Mouse (Mus musculus) hindbrain, embryonic 11.5 days (tissue): ENCODE results near the gene Dnajc7. TPM values are rescaled to one million over a fixed set of nuclear protein-coding genes. Genes with fewer than 3 reads are reported as not detected.

ENCODE experiments used
- ATAC-seq: fragments of 200-750 bp; cut with Nextera tagmentation; 2 replicates; pipeline ENCODE4 v1.8.0; 2017; ENCODE audit warnings: mild to moderate bottlenecking, moderate TSS enrichment, moderate library complexity; ENCODE audit not compliant: low FRiP score
- DNase-seq: peaks from one replicate; pipeline ENCODE4 v3.0.0-alpha.2; 2015; ENCODE audit warnings: low spot score
- H3K27ac ChIP-seq: fragments of 300-500 bp; sonication (generic); 2 replicates; pipeline ENCODE4 v1.5.1; 2014; ENCODE audit warnings: mild to moderate bottlenecking, low read depth, low read length
- H3K27me3 ChIP-seq: fragments of 300-500 bp; sonication (generic); 2 replicates; pipeline ENCODE4 v1.6.1; 2014; ENCODE audit warnings: mild to moderate bottlenecking, low read length, moderate library complexity, mixed read lengths; ENCODE audit not compliant: control insufficient read depth, insufficient read depth
- H3K36me3 ChIP-seq: fragments of 300-500 bp; sonication (generic); 2 replicates; pipeline ENCODE4 v1.6.1; 2014; ENCODE audit warnings: mild to moderate bottlenecking, low read length, moderate library complexity, mixed read lengths; ENCODE audit not compliant: control insufficient read depth, insufficient read depth
- H3K4me1 ChIP-seq: fragments of 300-500 bp; sonication (generic); replicated peaks from 2 replicates; pipeline ENCODE4 v1.6.1; 2014; ENCODE audit warnings: low read length, mixed read lengths; ENCODE audit not compliant: control insufficient read depth, insufficient read depth
- H3K4me2 ChIP-seq: fragments of 300-500 bp; sonication (generic); replicated peaks from 2 replicates; pipeline ENCODE4 v1.6.1; 2014; ENCODE audit warnings: mild to moderate bottlenecking, low read depth, low read length
- H3K4me3 ChIP-seq: fragments of 300-500 bp; sonication (generic); 2 replicates; pipeline ENCODE4 v1.5.1; 2014; ENCODE audit warnings: low read depth, low read length
- H3K9ac ChIP-seq: fragments of 300-500 bp; sonication (generic); 2 replicates; pipeline ENCODE4 v1.6.1; 2014; ENCODE audit warnings: low read depth, low read length
- H3K9me3 ChIP-seq: fragments of 300-500 bp; sonication (generic); 2 replicates; pipeline ENCODE4 v1.6.1; 2016; ENCODE audit warnings: low read length; ENCODE audit not compliant: control insufficient read depth
- WGBS: fragments of 180-500 bp; shearing (Covaris S2); extraction: QIAGEN DNeasy Blood & Tissue Kit; methylation state at CpG from one replicate; pipeline ENCODE4 v1.1.7; 2014; 5-methylcytosine and 5-hydroxymethylcytosine counted together
- polyA plus RNA-seq: library from polyadenylated mRNA; unstranded; fragments of >200 nt; fragmentation: Nextera tagmentation; extraction: Ambion mirVana; gene quantifications from 2 replicates; pipeline ENCODE4 v1.2.1, GENCODE M21; 2014

The Dnajc7 gene
- polyA plus RNA-seq, 1 experiment from 2014 or later: 105 TPM

DNA sequence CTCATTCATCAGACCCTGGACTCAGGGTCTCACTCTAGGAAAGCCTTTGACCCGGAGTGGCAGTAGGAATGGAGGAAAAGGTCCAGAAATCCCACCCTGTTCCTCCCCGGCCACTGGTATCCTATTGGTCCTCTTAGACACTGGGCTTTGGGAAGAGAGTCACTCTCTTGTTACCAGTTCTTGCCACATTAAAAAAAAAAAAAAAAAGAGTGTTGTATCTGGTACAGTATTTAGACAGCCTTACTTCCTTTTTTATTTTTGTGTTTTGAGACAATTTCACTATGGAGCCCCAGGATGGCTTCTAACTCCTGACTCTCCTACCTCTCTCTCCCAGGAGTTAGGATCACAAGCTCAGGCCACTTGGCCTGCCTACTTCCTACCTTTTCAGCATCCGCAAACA, 62.4 kb downstream of the Dnajc7 start:
- 75% methylated on average over 3 of the region's 3 CpGs for WGBS
- H3K9me3 ChIP-seq: no peaks in the 10 kb centered on the region
- ATAC-seq: no peak

DNA sequence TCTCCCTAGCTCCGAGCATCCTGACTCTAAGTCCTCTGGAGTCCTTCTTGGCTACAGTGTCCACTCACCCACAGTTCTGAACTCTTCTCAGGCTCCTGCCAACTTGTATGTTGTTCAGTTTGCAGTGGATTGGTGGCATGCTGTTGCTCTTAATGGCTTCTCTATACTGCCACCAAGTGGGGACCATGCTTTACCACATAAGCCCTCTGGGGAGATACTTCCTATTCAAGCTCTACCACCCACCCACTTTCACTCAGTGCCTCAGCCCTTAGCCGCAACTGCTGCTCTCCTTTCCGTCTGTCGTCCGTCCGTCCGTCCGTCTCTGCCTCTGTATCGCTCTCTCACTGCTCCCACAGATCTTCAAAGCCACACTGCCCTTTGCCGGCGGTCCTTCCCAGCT, 64.4 kb downstream of the Dnajc7 start:
- ATAC-seq (no peak), DNase-seq (peak; percentile 71)
- Histone ChIP-seq H3K4me3 (no peak overlapping the region), H3K27me3 (no peaks in the 10 kb centered on the region), H3K27ac (no peak overlapping the region), H3K9ac (peak overlapping the region; percentile 47), H3K9me3 (no peaks in the 10 kb centered on the region), H3K4me1 (no peaks in the 10 kb centered on the region), H3K36me3 (no peaks in the 10 kb centered on the region), H3K4me2 (no peak overlapping the region)
- WGBS: 20% methylated on average over 11 of the region's 11 CpGs

More for the DNA sequence above, 62.4 kb downstream of the Dnajc7 start:
- no peak overlapping the region for H3K27ac ChIP-seq
- H3K9ac ChIP-seq: no peak overlapping the region
- no peaks in the 10 kb centered on the region for H3K36me3 ChIP-seq
- no peaks in the 10 kb centered on the region for H3K27me3 ChIP-seq
- H3K4me2 ChIP-seq: no peak overlapping the region
- no peak for DNase-seq
- H3K4me3 ChIP-seq: no peak overlapping the region
- no peaks in the 10 kb centered on the region for H3K4me1 ChIP-seq

DNA sequence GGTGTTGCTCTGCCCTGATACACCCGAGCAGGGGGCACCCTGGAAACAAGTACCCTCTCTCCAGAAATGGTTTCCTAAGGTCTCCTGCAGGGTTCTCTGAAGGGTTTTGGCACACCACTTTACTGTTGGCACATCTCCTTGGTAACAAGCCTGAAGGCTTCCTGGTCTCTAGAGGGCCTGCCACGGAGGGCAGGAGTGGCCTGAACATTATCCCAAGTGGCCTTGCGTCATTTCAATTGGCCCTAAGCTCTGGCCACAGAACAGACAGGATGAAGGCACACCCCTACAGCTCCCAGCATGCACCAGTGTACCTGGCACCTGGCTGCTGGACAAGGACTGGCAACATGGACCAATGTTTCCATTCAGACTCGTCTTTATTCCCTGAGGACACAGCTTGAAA, 67.1 kb downstream of the Dnajc7 start:
- no peaks in the 10 kb centered on the region for H3K9me3 ChIP-seq
- WGBS: 80% methylated on average over 4 of the region's 4 CpGs
- H3K27ac ChIP-seq: no peak overlapping the region
- no peaks in the 10 kb centered on the region for H3K4me1 ChIP-seq
- no peak overlapping the region for H3K9ac ChIP-seq
- no peak for DNase-seq
- no peak overlapping the region for H3K4me2 ChIP-seq
- H3K36me3 ChIP-seq: no peaks in the 10 kb centered on the region
- no peak overlapping the region for H3K4me3 ChIP-seq
- no peak for ATAC-seq
- H3K27me3 ChIP-seq: no peaks in the 10 kb centered on the region

DNA sequence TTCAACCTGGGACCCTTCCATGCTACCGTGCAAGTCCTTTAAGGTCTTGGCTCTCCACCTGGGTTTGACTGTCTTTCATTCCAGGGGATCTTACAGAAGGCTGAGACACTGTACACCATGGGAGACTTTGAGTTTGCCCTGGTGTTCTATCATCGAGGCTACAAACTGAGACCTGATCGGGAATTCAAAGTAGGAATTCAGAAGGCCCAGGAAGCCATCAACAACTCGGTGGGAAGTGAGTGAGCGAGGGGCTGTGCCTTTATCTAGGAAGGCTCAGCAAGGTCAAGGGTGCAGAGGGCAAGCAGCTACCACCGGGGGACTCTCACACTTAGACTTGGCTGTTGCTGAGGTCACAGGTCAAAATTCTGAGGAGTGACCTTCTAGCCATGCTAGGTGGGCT, 69.9 kb downstream of the Dnajc7 start:
- no peak overlapping the region for H3K27ac ChIP-seq
- 0 out of 2 replicates have a peak, but pooled peaks cover 3% of the 10 kb centered on the region for H3K4me1 ChIP-seq
- no peak for DNase-seq
- H3K4me2 ChIP-seq: no peak overlapping the region
- 67% methylated on average over 6 of the region's 6 CpGs for WGBS
- no peaks in the 10 kb centered on the region for H3K27me3 ChIP-seq
- H3K36me3 ChIP-seq: no peaks in the 10 kb centered on the region
- no peak overlapping the region for H3K9ac ChIP-seq
- no peaks in the 10 kb centered on the region for H3K9me3 ChIP-seq
- ATAC-seq: no peak
- H3K4me3 ChIP-seq: no peak overlapping the region

DNA sequence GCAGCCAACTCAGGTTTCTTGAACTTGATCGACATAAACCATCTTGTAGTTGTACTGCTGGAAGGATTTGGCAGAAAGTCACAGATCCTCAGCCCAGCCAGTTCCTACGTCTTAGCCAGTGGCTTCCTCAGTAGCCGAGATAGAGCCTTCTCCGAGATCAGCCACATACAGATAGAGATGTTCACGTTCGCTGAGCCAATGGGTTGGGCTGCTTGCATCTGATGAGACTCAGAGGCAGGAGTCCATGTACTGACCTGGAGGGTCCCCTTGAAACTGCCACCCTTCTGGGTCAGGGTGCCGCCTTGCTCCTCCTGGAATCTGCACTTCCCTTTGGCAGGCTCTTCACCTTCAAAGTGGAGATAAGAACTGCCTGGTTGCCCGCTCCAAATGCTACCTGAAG, 70.5 kb downstream of the Dnajc7 start:
- Histone ChIP-seq H3K27me3 (no peaks in the 10 kb centered on the region), H3K36me3 (no peaks in the 10 kb centered on the region), H3K4me3 (no peak overlapping the region), H3K4me1 (0 out of 2 replicates have a peak, but pooled peaks cover 3% of the 10 kb centered on the region), H3K9ac (no peak overlapping the region), H3K9me3 (no peaks in the 10 kb centered on the region), H3K4me2 (no peak overlapping the region), H3K27ac (no peak overlapping the region)
- 85% methylated on average over 8 of the region's 8 CpGs for WGBS
- no peak for ATAC-seq
- DNase-seq: no peak

GRCm38 (mm10) chr11:100548141-100548540, 71.8 kb downstream of the Dnajc7 start:
- no peaks in the 10 kb centered on the region for H3K9me3 ChIP-seq
- 0 out of 2 replicates have a peak, but pooled peaks cover 3% of the 10 kb centered on the region for H3K4me1 ChIP-seq
- no peak for DNase-seq
- no peak overlapping the region for H3K9ac ChIP-seq
- H3K27me3 ChIP-seq: no peaks in the 10 kb centered on the region
- H3K4me2 ChIP-seq: no peak overlapping the region
- no peak for ATAC-seq
- H3K36me3 ChIP-seq: no peaks in the 10 kb centered on the region
- 87% methylated on average over 6 of the region's 6 CpGs for WGBS
- no peak overlapping the region for H3K27ac ChIP-seq
- no peak overlapping the region for H3K4me3 ChIP-seq

DNA sequence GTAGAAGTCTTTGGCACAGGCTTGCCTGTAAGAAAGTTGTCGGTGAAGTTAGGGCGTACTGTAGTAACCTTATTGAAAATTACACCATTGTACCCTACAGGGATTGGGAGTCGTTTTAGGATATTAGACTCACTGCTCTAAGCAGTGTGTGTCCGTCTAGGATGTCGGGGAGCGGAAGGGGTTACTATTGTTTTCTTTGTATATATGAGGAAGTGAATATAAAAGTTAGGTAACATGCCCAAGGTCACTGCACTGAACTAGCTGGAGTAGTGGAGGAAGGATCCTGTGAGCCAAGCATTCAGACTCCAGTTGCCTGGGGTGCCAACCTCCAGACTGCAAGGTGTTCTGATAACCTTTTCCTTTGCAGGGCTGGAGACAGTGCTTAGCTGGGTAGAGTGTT, 73.0 kb downstream of the Dnajc7 start:
- Histone ChIP-seq H3K4me3 (no peak overlapping the region), H3K27me3 (no peaks in the 10 kb centered on the region), H3K36me3 (no peaks in the 10 kb centered on the region), H3K4me2 (no peak overlapping the region), H3K9me3 (no peaks in the 10 kb centered on the region), H3K9ac (no peak overlapping the region), H3K4me1 (0 out of 2 replicates have a peak, but pooled peaks cover 3% of the 10 kb centered on the region), H3K27ac (no peak overlapping the region)
- DNase-seq (no peak), ATAC-seq (no peak)
- WGBS: 92% methylated on average over 6 of the region's 6 CpGs

- Histone ChIP-seq H3K27me3 (no peaks in the 10 kb centered on the region), H3K27ac (no peak overlapping the region), H3K36me3 (no peaks in the 10 kb centered on the region), H3K4me1 (0 out of 2 replicates have a peak, but pooled peaks cover 3% of the 10 kb centered on the region), H3K9ac (peak overlapping the region; percentile 44), H3K4me2 (peak overlapping the region; percentile 69), H3K9me3 (no peaks in the 10 kb centered on the region), H3K4me3 (peak overlapping the region; percentile 35)
- ATAC-seq: peak; percentile 45
- DNase-seq: no peak
- whole genome bisulfite sequencing: 30% methylated on average over 7 of the region's 7 CpGs
Measured at GRCm38 (mm10) chr11:100545746-100546085, 74.3 kb downstream of the Dnajc7 start.

DNA sequence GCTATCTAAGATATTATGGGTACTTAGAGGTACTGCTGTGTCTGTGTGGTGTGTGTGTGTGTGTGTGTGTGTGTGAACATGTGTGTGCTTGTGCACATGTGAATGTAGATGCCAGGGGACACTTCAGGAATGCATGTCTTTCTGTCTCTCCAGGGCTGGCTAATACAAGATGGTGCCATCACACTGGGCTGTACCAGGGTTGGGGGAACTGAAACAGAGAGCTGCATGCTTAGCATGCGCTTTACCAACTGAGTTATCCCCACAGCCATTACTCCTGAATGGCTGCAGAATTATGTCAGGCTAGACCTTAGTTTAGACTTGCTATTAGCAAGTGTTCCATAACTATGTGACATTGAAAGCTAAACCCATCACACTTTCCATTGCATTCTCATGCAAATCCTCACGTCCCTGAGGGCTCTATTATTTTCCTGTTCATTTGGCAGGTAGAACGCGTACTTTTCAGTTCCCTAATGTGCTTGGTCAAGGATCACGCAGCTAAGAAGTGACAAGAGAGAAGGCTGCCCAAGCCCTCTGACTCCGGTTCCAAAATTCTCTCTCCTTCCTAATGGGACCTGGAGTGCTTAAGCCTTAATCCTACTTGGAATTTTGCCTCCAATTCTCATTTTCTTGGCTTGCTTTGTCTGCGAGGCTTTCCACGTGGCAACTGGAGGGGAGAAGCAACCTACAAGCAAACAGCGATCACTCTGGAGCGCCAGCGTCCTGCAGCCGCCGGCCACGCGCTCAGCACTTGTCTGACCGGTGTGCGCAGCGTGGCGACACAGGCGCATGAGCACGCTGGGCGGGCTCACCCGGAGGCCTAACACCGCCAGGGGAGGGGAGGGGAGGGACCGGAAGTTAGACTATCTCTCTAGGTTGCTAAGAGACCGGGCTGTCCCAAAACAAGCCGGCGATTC, 74.9 kb downstream of the Dnajc7 start, which contains the start of gene Ttc25:
Gene Ttc25 (plus strand): TSS at position 776 of the 914 bp plus-strand sequence.
- H3K36me3 ChIP-seq: no peaks in the 10 kb centered on the region
- WGBS: 5% methylated on average over 27 of the region's 28 CpGs
- DNase-seq (peak; percentile 90), ATAC-seq (peak; percentile 90)
- 0 out of 2 replicates have a peak, but pooled peaks cover 3% of the 10 kb centered on the region for H3K4me1 ChIP-seq
- H3K27me3 ChIP-seq: no peaks in the 10 kb centered on the region
- peak within 1 kb of the TSS; percentile 35 for H3K4me3 ChIP-seq
- H3K9ac ChIP-seq: peak within 1 kb of the TSS; percentile 44
- no peak within 1 kb of the TSS for H3K27ac ChIP-seq
- H3K4me2 ChIP-seq: peak within 1 kb of the TSS; percentile 69
- no peaks in the 10 kb centered on the region for H3K9me3 ChIP-seq
